8 mouse cellular contexts compared by ENCODE assay signal in genomic region chr19:26604755-26605300, GRCm38 (mm10). TPM values are rescaled to one million over a fixed set of nuclear protein-coding genes. Genes with fewer than 3 reads are reported as not detected.
A peak's percentile ranks its signal among the peaks of the same experiment; 100 is the strongest.
DNase-seq lines count a peak whose midpoint lies in the region; ATAC-seq and TF ChIP-seq lines count a peak whose summit lies in the region.

Smarca2 (plus strand) TSS chr19:26605050.

- under 1% methylated on average over 45 of the region's 45 CpGs for WGBS in forebrain, embryonic 16.5 days
- 0% methylated on average over 45 of the region's 45 CpGs for WGBS in neural tube, embryonic 14.5 days

- TF ChIP-seq POLR2A in testis, adult 2 months (IDR thresholded peaks at IDR 0.05; ENCODE audit: control insufficient read depth, low read depth, low read length), result peak; percentile 61; the same call in 1 of the 2 replicates

- TF ChIP-seq CTCF in testis, adult 2 months (IDR thresholded peaks at IDR 0.05; ENCODE audit: control insufficient read depth, insufficient read depth, insufficient replicate concordance, low read depth, low read length), result no peak

- 0 out of 4 replicates have a peak, but pooled peaks cover 0 to 2% of the 10 kb centered on the region in 2 experiments for H3K4me1 ChIP-seq in ES-E14 (ENCODE audit: control insufficient read depth in 2 of 2, insufficient read depth in 2 of 2, low read length in 2 of 2, poor library complexity in 1 of 2)
- peaks cover 24% of the 10 kb centered on the region for H3K4me1 ChIP-seq in forebrain, embryonic 16.5 days (replicated peaks; ENCODE audit: control insufficient read depth, insufficient read depth, low read length)
- H3K4me1 ChIP-seq in neural tube, embryonic 14.5 days (ENCODE audit: control insufficient read depth, insufficient read depth, low read length), result peaks cover 8% of the 10 kb centered on the region
- H3K4me1 ChIP-seq in testis, adult 2 months (ENCODE audit: control insufficient read depth, insufficient read depth, low read length), result peaks cover 16% of the 10 kb centered on the region

- in situ Hi-C loops in ES-E14 (cut with MboI; ENCODE audit: low sequenced_read_pairs in 2 of 2, unreplicated experiment in 2 of 2), result loop anchor here (5.0 to 10.0 kb wide), 4 partner anchors 930 to 1003 kb away; partner anchors contain the start of gene Dmrt2 (in 1 of the 2)

- H3K27ac ChIP-seq in ES-E14 (ENCODE audit: insufficient read depth, low read depth, low read length, poor library complexity, severe bottlenecking), result no peak within 1 kb of the TSS
- H3K27ac ChIP-seq in forebrain, embryonic 16.5 days (ENCODE audit: low read length), result peak within 1 kb of the TSS; percentile 97
- H3K27ac ChIP-seq in neural tube, embryonic 14.5 days (ENCODE audit: low read depth, low read length), result peak within 1 kb of the TSS; percentile 92
- H3K27ac ChIP-seq in testis, adult 2 months (ENCODE audit: control insufficient read depth, insufficient read depth, low read depth, low read length), result peak within 1 kb of the TSS; percentile 84

- no peaks in the 10 kb centered on the region for H3K27me3 ChIP-seq in forebrain, embryonic 16.5 days (replicated peaks; ENCODE audit: control insufficient read depth, insufficient read depth, low read length)
- H3K27me3 ChIP-seq in neural tube, embryonic 14.5 days (ENCODE audit: control insufficient read depth, insufficient read depth, low read length), result peaks cover 8% of the 10 kb centered on the region
- H3K27me3 ChIP-seq in testis, adult 2 months (ENCODE audit: control insufficient read depth, insufficient read depth, low read length), result peaks cover 8% of the 10 kb centered on the region; the same call in 1 of the 2 replicates

- no peaks in the 10 kb centered on the region for H3K9me3 ChIP-seq in ES-E14 (ENCODE audit: control insufficient read depth, insufficient read depth, low read depth, low read length)
- no peaks in the 10 kb centered on the region for H3K9me3 ChIP-seq in forebrain, embryonic 16.5 days (ENCODE audit: control insufficient read depth, low read length)
- no peaks in the 10 kb centered on the region for H3K9me3 ChIP-seq in neural tube, embryonic 14.5 days (ENCODE audit: control insufficient read depth, low read length)

- peak within 1 kb of the TSS; percentile 97 for H3K4me2 ChIP-seq in forebrain, embryonic 16.5 days (ENCODE audit: low read length)
- peak within 1 kb of the TSS; percentile 98 for H3K4me2 ChIP-seq in neural tube, embryonic 14.5 days (ENCODE audit: low read depth, low read length)

- H3K4me3 ChIP-seq in ES-E14 (ENCODE audit: insufficient read depth in 1 of 2, low read depth in 1 of 2, low read length in 2 of 2, poor library complexity in 1 of 2, severe bottlenecking in 1 of 2), result peak within 1 kb of the TSS; percentile 65 to 85
- peak within 1 kb of the TSS; percentile 88 for H3K4me3 ChIP-seq in forebrain, embryonic 16.5 days (replicated peaks; ENCODE audit: low read length)
- H3K4me3 ChIP-seq in neural tube, embryonic 14.5 days (ENCODE audit: low read depth, low read length), result peak within 1 kb of the TSS; percentile 81
- peak within 1 kb of the TSS; percentile 74 for H3K4me3 ChIP-seq in testis, adult 2 months (ENCODE audit: control insufficient read depth, low read depth, low read length)

- intact Hi-C loops in heart, postnatal 25 days (cut with DNase I), result loop anchor here (5.0 kb wide), 2 partner anchors 37 to 822 kb away; partner anchors contain the start of gene Pum3

- H3K36me3 ChIP-seq in ES-E14 (ENCODE audit: control insufficient read depth, insufficient read depth, low read length, poor library complexity, severe bottlenecking), result no peaks in the 10 kb centered on the region
- no peaks in the 10 kb centered on the region for H3K36me3 ChIP-seq in forebrain, embryonic 16.5 days (ENCODE audit: control insufficient read depth, insufficient read depth)
- no peaks in the 10 kb centered on the region for H3K36me3 ChIP-seq in neural tube, embryonic 14.5 days (ENCODE audit: control insufficient read depth, insufficient read depth, low read length)
- no peaks in the 10 kb centered on the region for H3K36me3 ChIP-seq in testis, adult 2 months (ENCODE audit: control insufficient read depth, insufficient read depth, low read length)

- peak within 1 kb of the TSS; percentile 68 for H3K9ac ChIP-seq in ES-E14 (ENCODE audit: insufficient read depth, low read depth, low read length, poor library complexity, severe bottlenecking)
- H3K9ac ChIP-seq in forebrain, embryonic 16.5 days (replicated peaks; ENCODE audit: low read depth, low read length), result peak within 1 kb of the TSS; percentile 77
- H3K9ac ChIP-seq in neural tube, embryonic 14.5 days (replicated peaks; ENCODE audit: low read depth, low read length), result peak within 1 kb of the TSS; percentile 72

- peak; percentile 62 for DNase-seq in ES-E14 (ENCODE audit: low read depth, low spot score)
- DNase-seq in cerebellum, adult 18-20 months, result peak; percentile 99 to 100
- peak; percentile 97 for DNase-seq in heart, postnatal 25 days (ENCODE audit: low spot score)
- DNase-seq in layer of hippocampus, adult 18-20 months (ENCODE audit: low spot score in 2 of 2), result peak; percentile 98
- peak; percentile 98 for DNase-seq in lung, adult 18-20 months

- peak; percentile 98 for ATAC-seq in forebrain, embryonic 16.5 days
- peak; percentile 98 for ATAC-seq in neural tube, embryonic 14.5 days (ENCODE audit: low read depth)

TF ChIP-seq in ES-E14, 5 proteins besides CTCF, POLR2A, EP300 and RAD21:
- TF ChIP-seq ZNF384 (IDR thresholded peaks at IDR 0.05; ENCODE audit: low read depth, low read length) (no peak), CHD2 (IDR thresholded peaks at IDR 0.05; ENCODE audit: low read depth, low read length) (no peak), MAFK (IDR thresholded peaks at IDR 0.05; ENCODE audit: insufficient read depth, low read depth, low read length) (no peak), ZC3H11A (IDR thresholded peaks at IDR 0.05; ENCODE audit: borderline replicate concordance, low read depth, low read length) (no peak)

RNA-seq across cellular contexts. Expression of gene Smarca2, which starts in this region (rescaled TPM):
- total RNA-seq in ES-E14 (2012; rRNA removed), result 1.1 and 3.7 TPM in 2 replicates
- 144 and 157 TPM in 2 replicates for polyA plus RNA-seq in forebrain, embryonic 16.5 days (2015; fragmentation: Nextera tagmentation; extraction: Ambion mirVana)
- total RNA-seq in heart, postnatal 25 days (2021), result 10 to 100 TPM; 57.0 to 57.4 TPM
- total RNA-seq in layer of hippocampus, adult 18-20 months (2021), result 100 to 1,000 TPM; 211 to 223 TPM
- 121 and 128 TPM in 2 replicates for polyA plus RNA-seq in neural tube, embryonic 14.5 days (2014; fragmentation: Nextera tagmentation; extraction: Ambion mirVana)
- 196 and 209 TPM in 2 replicates for polyA plus RNA-seq in testis, adult 2 months (2012; rRNA removed)

Comparison
In these comparisons a context has a peak if more than half of its experiments do, and no peak if none do; other contexts are left out.
1. RNA of gene Smarca2 (total RNA-seq): 211 to 223 TPM in layer of hippocampus, adult 18-20 months and 57.0 to 57.4 TPM in heart, postnatal 25 days; 1.1 to 3.7 TPM in ES-E14; every median in the first group is over 10 times any median in the second.
2. Peak in every context shown above with its lines, with median percentiles within 50 percentile points of each other: DNase-seq, H3K4me3 ChIP-seq and H3K9ac ChIP-seq.